9 mouse cellular contexts compared by ENCODE assay signal in genomic region chr16:37440628-37441164, GRCm38 (mm10). TPM values are rescaled to one million over a fixed set of nuclear protein-coding genes. Genes with fewer than 3 reads are reported as not detected.
DNase-seq lines count a peak whose midpoint lies in the region; ATAC-seq and TF ChIP-seq lines count a peak whose summit lies in the region.
"Had no signal": no experiment of that assay in that cellular context is flagged by ENCODE, and none has a peak within 500 bp of the region (broad histone marks: within the 10 kb centered on the region; RNA-seq: fewer than 3 reads in every experiment).

No protein-coding gene starts in this region.

- in situ Hi-C loops in Patski (cut with MboI; ENCODE audit: low pct_unique_long_range_greater_than_20kb) = no loop called here

- no peaks in the 10 kb centered on the region for H3K4me1 ChIP-seq in heart, adult 2 months (ENCODE audit: control insufficient read depth, insufficient read depth, low read length)
- H3K4me1 ChIP-seq in heart, embryonic 12.5 days (replicated peaks) = no peaks in the 10 kb centered on the region
- peaks cover 9% of the 10 kb centered on the region; the same call in 1 of the 2 replicates for H3K4me1 ChIP-seq in kidney, embryonic 14.5 days (ENCODE audit: control insufficient read depth, insufficient read depth, low read length)

- TF ChIP-seq EP300 in heart, adult 2 months (IDR thresholded peaks at IDR 0.05; ENCODE audit: insufficient read depth, low read depth, low read length) = no peak

- no peak overlapping the region for H3K4me3 ChIP-seq in heart, adult 2 months
- no peak overlapping the region for H3K4me3 ChIP-seq in heart, embryonic 12.5 days
- H3K4me3 ChIP-seq in kidney, embryonic 14.5 days (ENCODE audit: low read length) = no peak overlapping the region

- no peaks in the 10 kb centered on the region for H3K9me3 ChIP-seq in heart, embryonic 12.5 days (replicated peaks)
- H3K9me3 ChIP-seq in kidney, embryonic 14.5 days (ENCODE audit: control insufficient read depth, low read length) = no peaks in the 10 kb centered on the region

- no peaks in the 10 kb centered on the region for H3K27me3 ChIP-seq in heart, adult 2 months (ENCODE audit: control insufficient read depth, insufficient read depth, low read length)
- H3K27me3 ChIP-seq in heart, embryonic 12.5 days (replicated peaks) = no peaks in the 10 kb centered on the region
- no peaks in the 10 kb centered on the region for H3K27me3 ChIP-seq in Patski
- no peaks in the 10 kb centered on the region for H3K27me3 ChIP-seq in kidney, embryonic 14.5 days (ENCODE audit: control insufficient read depth, insufficient read depth, low read length)

- H3K4me2 ChIP-seq in heart, embryonic 12.5 days = no peak overlapping the region
- no peak overlapping the region for H3K4me2 ChIP-seq in kidney, embryonic 14.5 days (replicated peaks; ENCODE audit: low read depth, low read length)

- H3K79me2 ChIP-seq in heart, adult 2 months (replicated peaks; ENCODE audit: control insufficient read depth, insufficient read depth, low read length) = no peaks in the 10 kb centered on the region

- CTCF ChIA-PET in Patski (lab: Charles Lee) = interaction anchor here (1.3 to 1.9 kb wide), 2 partner anchors 10 to 13 kb away, joined by 5 to 7 read pairs; no protein-coding TSS in a partner anchor

- intact Hi-C loops in heart, adult 2 months (cut with DNase I) = no loop called here

- ATAC-seq in heart, embryonic 12.5 days (ENCODE audit: insufficient number of reproducible peaks, low FRiP score) = no peak
- peak; percentile 95 for ATAC-seq in Patski
- ATAC-seq in kidney, embryonic 14.5 days (ENCODE audit: low FRiP score, low TSS enrichment) = peak; percentile 52
- ATAC-seq in megakaryocyte progenitor cell, adult 5-6 weeks (replicated peaks; ENCODE audit: poor library complexity) = no peak

- no peak overlapping the region for H3K9ac ChIP-seq in heart, adult 2 months (ENCODE audit: low read depth, low read length)
- H3K9ac ChIP-seq in heart, embryonic 12.5 days = no peak overlapping the region
- no peak overlapping the region for H3K9ac ChIP-seq in kidney, embryonic 14.5 days (ENCODE audit: low read depth, low read length)

- TF ChIP-seq CTCF in heart, adult 2 months (IDR thresholded peaks at IDR 0.05) = no peak
- no peak for TF ChIP-seq CTCF in Patski (IDR thresholded peaks at IDR 0.05)

- 58% methylated on average over 14 of the region's 14 CpGs for WGBS in heart, adult 2 months
- WGBS in heart, embryonic 12.5 days = 68% methylated on average over 14 of the region's 14 CpGs
- 46% methylated on average over 14 of the region's 14 CpGs for WGBS in kidney, embryonic 14.5 days

- no peaks in the 10 kb centered on the region for H3K36me3 ChIP-seq in heart, adult 2 months (ENCODE audit: control insufficient read depth, insufficient read depth, low read length)
- H3K36me3 ChIP-seq in heart, embryonic 12.5 days = no peaks in the 10 kb centered on the region
- H3K36me3 ChIP-seq in kidney, embryonic 14.5 days (ENCODE audit: control insufficient read depth, insufficient read depth, low read length) = no peaks in the 10 kb centered on the region

- TF ChIP-seq POLR2A in heart, adult 2 months (IDR thresholded peaks at IDR 0.05; ENCODE audit: insufficient read depth, low read depth, low read length) = no peak

- peak; percentile 34 to 41 for DNase-seq in heart, adult 2 months
- peak; percentile 88 for DNase-seq in Patski (ENCODE audit: low read depth, low spot score)
- peak; percentile 47 for DNase-seq in embryo, embryonic 10.5 days (ENCODE audit: low spot score)
- peak; percentile 27 to 44 for DNase-seq in right cerebral cortex, postnatal 10 days (ENCODE audit: low spot score in 2 of 2)
- no peak for DNase-seq in spleen, postnatal 10 days (ENCODE audit: low spot score in 2 of 2)

- POLR2A ChIA-PET in Patski (lab: Charles Lee) = no interaction called here

- no peak overlapping the region for H3K27ac ChIP-seq in heart, adult 2 months
- H3K27ac ChIP-seq in heart, embryonic 12.5 days (ENCODE audit: poor library complexity, severe bottlenecking) = no peak overlapping the region
- no peak overlapping the region for H3K27ac ChIP-seq in kidney, embryonic 14.5 days (ENCODE audit: low read depth, low read length)

RNA-seq across cellular contexts. Expression of gene Stxbp5l, which starts 55.9 kb away (rescaled TPM):
- total RNA-seq in heart, adult 2 months (2021) = not detected
- polyA plus RNA-seq in heart, adult 2 months (2012; rRNA removed) = 0.03 TPM in 1 of 2 replicates, not detected in the other
- 0.14 and 0.18 TPM in 2 replicates for polyA plus RNA-seq in heart, embryonic 12.5 days (2016; fragmentation: Nextera tagmentation; extraction: Ambion mirVana)
- 0.12 TPM for polyA plus RNA-seq in Patski (2021)
- polyA plus RNA-seq in kidney, embryonic 14.5 days (2014; fragmentation: Nextera tagmentation; extraction: Ambion mirVana) = 1.8 and 4.0 TPM in 2 replicates
- not detected in 2 replicates for total RNA-seq in megakaryocyte progenitor cell, adult 5-6 weeks (2015)
- total RNA-seq in megakaryocyte progenitor cell, adult 5-6 weeks (2017) = not detected in 2 replicates
- total RNA-seq: MEL had no signal

Comparison
In these comparisons a context has a peak if more than half of its experiments do, and no peak if none do; other contexts are left out.
1. DNase-seq: peak in heart, adult 2 months (2 of 2), Patski (single experiment), embryo, embryonic 10.5 days (single experiment) and right cerebral cortex, postnatal 10 days (2 of 2); none in spleen, postnatal 10 days (0 of 2).
2. ATAC-seq: peak in Patski (single experiment) and kidney, embryonic 14.5 days (single experiment); none in heart, embryonic 12.5 days (single experiment) and megakaryocyte progenitor cell, adult 5-6 weeks (single experiment).